Mouse (Mus musculus) embryonic stem cell, embryonic (primary cell): ENCODE results near the gene Kntc1.
"Not testable (repeated sequence)": the region's sequence is repeated elsewhere in the genome, so short reads cannot be mapped to it uniquely, and the experiment has no call there.

Experiments
- CTCF ChIA-PET, 4 experiments: fragments of 300-600 bp in 2 of 4; fragments of 350-600 bp in 2 of 4; sonication (Branson Sonifier 250); formaldehyde crosslinking; loops; one replicate each; lab custom pipeline; 2022; ENCODE audit warnings: inconsistent platforms in 2 of 4; lab: Charles Lee
- POLR2A ChIA-PET, 4 experiments: fragments of 300-600 bp in 2 of 4; fragments of 350-600 bp in 2 of 4; sonication (Branson Sonifier 250); formaldehyde crosslinking; loops; one replicate each; lab custom pipeline; 2022; ENCODE audit warnings: antibody characterized with exemption in 4 of 4, inconsistent platforms in 1 of 4; lab: Charles Lee

The Kntc1 gene

DNA sequence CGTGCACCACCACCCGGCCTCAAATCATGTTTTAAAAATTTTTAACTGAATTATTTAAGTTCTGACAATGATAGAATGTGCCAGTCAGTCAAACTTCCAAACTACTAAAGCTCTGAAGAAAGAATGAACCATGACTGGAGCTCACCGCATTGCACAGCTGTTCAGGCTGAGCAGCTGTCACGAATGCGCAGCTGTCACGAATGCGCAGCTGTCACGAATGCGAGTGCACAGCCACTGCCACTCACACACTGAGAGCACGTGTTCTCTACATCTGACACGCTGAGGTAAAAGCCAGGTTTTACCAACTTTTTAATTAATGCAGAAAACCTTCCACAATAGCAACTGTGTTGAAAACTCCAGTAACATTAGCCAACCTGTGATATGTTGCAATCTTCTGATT, 16.9 kb downstream of the Kntc1 start:
- CTCF ChIA-PET, POLR2A ChIA-PET: not testable (repeated sequence)

- ChIA-PET CTCF (interaction anchor here in 1 of 4 experiments (0.7 kb wide), 1 partner anchor 793 kb away, joined by 5 read pairs; no protein-coding TSS in a partner anchor), POLR2A (interaction anchor here in 2 of 4 experiments (0.6 to 1.3 kb wide), 5 partner anchors 24 to 301 kb away, joined by 3 to 5 read pairs (median 3); partner anchors contain the start of genes Rsrc2 (in 2 of the 2) and Kntc1 (in 1 of the 2))
These were observed 23.9 kb downstream of the Kntc1 start for GRCm38 (mm10) chr5:123773441-123773840.

DNA sequence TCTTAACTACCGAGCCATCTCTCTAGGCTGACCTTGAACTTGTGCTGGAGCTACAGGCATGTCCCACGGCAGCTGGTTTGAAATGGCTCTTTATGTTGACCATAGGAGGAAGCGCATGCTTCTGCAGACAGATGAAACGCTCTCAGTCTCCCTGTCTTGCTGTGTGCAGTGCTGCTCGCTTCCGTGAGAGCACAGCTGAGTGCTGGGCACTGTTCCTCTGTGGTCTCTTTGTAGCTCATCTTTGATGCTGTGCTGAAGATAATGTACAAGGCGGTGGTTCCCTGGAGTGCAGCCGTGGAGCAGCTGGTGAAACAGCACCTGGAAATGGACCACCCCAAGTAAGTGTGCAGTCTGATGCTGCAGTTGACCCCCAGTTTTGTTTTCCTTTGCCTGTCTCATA, 31.2 kb downstream of the Kntc1 start:
- ChIA-PET CTCF (interaction anchor here in 1 of 4 experiments (1.3 kb wide), 1 partner anchor 8 kb away, joined by 3 read pairs; no protein-coding TSS in a partner anchor), POLR2A (interaction anchor here in 2 of 4 experiments (0.7 to 3.3 kb wide), 9 partner anchors 8 to 61 kb away, joined by 3 to 9 read pairs (median 4); partner anchors contain the start of genes Kntc1 (in 1 of the 2) and Rsrc2 (in 1 of the 2))

GRCm38 (mm10) chr5:123781864-123782263, 32.3 kb downstream of the Kntc1 start:
- ChIA-PET CTCF (no interaction called here), POLR2A (interaction anchor here in 2 of 4 experiments (1.0 to 3.3 kb wide), 4 partner anchors 13 to 62 kb away, joined by 3 to 9 read pairs (median 8); partner anchors contain the start of genes Kntc1 (in 1 of the 2) and Rsrc2 (in 1 of the 2))

GRCm38 (mm10) chr5:123788976-123789375, 39.5 kb downstream of the Kntc1 start:
- POLR2A ChIA-PET: interaction anchor here in 3 of 4 experiments (0.6 to 2.0 kb wide), 12 partner anchors 8 to 538 kb away, joined by 3 to 10 read pairs (median 4); partner anchors contain the start of genes Kntc1 (in 3 of the 3), Rsrc2 (in 3 of the 3), 2810006K23Rik (in 1 of the 3) and Mphosph9 (in 1 of the 3)

GRCm38 (mm10) chr5:123793081-123793480, 43.6 kb downstream of the Kntc1 start:
- POLR2A ChIA-PET: interaction anchor here in 3 of 4 experiments (0.5 to 3.2 kb wide), 4 partner anchors 31 to 47 kb away, joined by 3 to 18 read pairs (median 4); partner anchors contain the start of genes Kntc1 (in 1 of the 3) and Rsrc2 (in 1 of the 3)
- CTCF ChIA-PET: interaction anchor here (0.5 to 1.1 kb wide), 7 partner anchors 9 to 497 kb away, joined by 3 to 4 read pairs (median 3); no protein-coding TSS in a partner anchor

More at GRCm38 (mm10) chr5:123788976-123789375, 39.5 kb downstream of the Kntc1 start:
- CTCF ChIA-PET: interaction anchor here in 3 of 4 experiments (0.6 to 1.5 kb wide), 9 partner anchors 8 to 164 kb away, joined by 3 to 8 read pairs (median 3); no protein-coding TSS in a partner anchor

GRCm38 (mm10) chr5:123806334-123806733, 56.8 kb downstream of the Kntc1 start:
- POLR2A ChIA-PET: interaction anchor here in 2 of 4 experiments (1.0 to 3.5 kb wide), 2 partner anchors 11 to 57 kb away, joined by 3 to 12 read pairs; partner anchors contain the start of genes Kntc1 (in 1 of the 2) and Rsrc2 (in 1 of the 2)
- CTCF ChIA-PET: interaction anchor here in 1 of 4 experiments (0.9 kb wide), 1 partner anchor 278 kb away, joined by 3 read pairs; no protein-coding TSS in a partner anchor

GRCm38 (mm10) chr5:123808541-123808940, 59.0 kb downstream of the Kntc1 start:
- POLR2A ChIA-PET: interaction anchor here in 3 of 4 experiments (0.6 to 3.5 kb wide), 12 partner anchors 11 to 88 kb away, joined by 3 to 15 read pairs (median 5); partner anchors contain the start of genes Kntc1 (in 2 of the 3) and Rsrc2 (in 2 of the 3)
- CTCF ChIA-PET: interaction anchor here in 1 of 4 experiments (1.0 to 1.1 kb wide), 2 partner anchors 11 to 20 kb away, joined by 3 read pairs; no protein-coding TSS in a partner anchor

DNA sequence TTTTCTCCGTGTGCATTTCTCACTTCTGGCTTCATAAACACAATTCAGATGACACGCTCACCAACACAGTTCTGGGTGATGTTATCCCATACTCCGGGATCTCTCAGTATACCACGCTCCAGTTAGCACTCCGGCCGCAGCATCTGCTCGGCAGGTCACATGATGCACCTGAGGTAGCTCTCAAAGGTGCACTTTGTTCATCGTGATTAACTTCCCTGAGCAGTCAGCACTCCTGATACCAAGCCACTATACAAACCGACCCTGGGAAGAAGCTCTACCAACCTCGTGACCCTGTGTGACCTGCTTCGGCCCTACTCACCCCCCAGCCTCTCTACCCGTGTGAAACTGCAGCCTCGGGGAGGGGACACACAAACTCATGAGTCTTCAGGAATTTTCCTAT, 59.6 kb downstream of the Kntc1 start:
- ChIA-PET POLR2A (interaction anchor here in 3 of 4 experiments (0.6 to 2.3 kb wide), 16 partner anchors 10 to 89 kb away, joined by 3 to 15 read pairs (median 4); partner anchors contain the start of genes Kntc1 (in 2 of the 3) and Rsrc2 (in 2 of the 3)), CTCF (interaction anchor here in 1 of 4 experiments (0.7 to 1.2 kb wide), 5 partner anchors 10 to 373 kb away, joined by 3 to 4 read pairs (median 4); no protein-coding TSS in a partner anchor)

DNA sequence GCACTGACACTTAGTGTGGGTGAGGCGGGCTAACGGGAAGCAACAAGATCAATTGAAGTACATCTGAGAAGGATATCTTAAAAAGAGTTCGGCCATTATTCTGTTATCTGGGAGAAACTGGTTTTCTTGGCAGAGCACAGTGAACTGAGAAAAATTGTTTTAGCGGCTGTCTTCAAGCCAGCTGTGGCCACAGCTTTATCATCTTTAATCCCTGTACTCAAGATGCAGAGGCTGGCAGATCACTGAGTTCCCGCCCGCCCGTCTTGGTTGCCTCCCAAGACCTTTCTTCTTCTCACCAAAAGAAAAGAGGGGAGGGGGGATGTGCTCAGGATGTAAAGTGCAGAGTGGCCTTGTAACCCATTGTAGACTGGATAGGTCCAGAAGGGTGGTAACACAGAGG, 67.4 kb downstream of the Kntc1 start:
- ChIA-PET POLR2A (interaction anchor here in 1 of 4 experiments (1.2 kb wide), 1 partner anchor 201 kb away, joined by 3 read pairs; no protein-coding TSS in a partner anchor), CTCF (no interaction called here)

DNA sequence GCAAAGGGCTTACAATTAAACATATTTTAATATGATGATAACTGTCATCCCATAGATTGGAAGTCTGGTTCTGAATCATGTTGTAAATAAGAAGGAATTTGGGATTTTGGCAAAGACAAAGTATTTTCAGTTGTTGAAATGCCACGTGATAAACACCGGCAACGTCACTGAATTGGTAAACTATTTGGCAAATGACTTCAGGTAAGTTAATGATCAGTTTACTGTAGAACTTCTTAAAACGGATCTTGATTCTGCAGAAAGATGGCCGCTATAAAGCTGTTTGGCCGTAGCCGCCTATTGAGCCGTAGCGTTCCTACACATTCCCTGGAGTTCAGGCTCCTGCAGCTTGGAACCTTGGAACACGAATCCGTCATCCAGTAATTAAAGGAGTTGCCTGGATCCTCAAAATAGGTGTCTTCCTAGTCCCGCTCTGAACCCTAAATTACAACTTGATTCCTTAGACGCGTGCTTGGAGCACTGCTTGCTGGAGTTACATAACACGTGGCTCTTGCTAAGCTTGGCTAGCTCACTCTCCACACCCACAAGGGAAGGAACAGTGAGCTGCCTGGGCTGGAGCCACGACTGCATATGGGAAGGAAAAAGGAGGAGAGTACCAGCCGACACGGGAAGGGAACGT, 69.5 kb downstream of the Kntc1 start:
- ChIA-PET POLR2A (interaction anchor here in 2 of 4 experiments (1.2 to 2.2 kb wide), 7 partner anchors 10 to 122 kb away, joined by 4 to 9 read pairs (median 5); partner anchors contain the start of genes Kntc1 (in 1 of the 2) and Rsrc2 (in 1 of the 2)), CTCF (interaction anchor here in 3 of 4 experiments (0.6 to 1.2 kb wide), 3 partner anchors 8 to 340 kb away, joined by 3 to 4 read pairs (median 3); no protein-coding TSS in a partner anchor)

GRCm38 (mm10) chr5:123820501-123821263, 71.2 kb downstream of the Kntc1 start:
- ChIA-PET POLR2A (interaction anchor here in 3 of 4 experiments (0.6 to 2.2 kb wide), 12 partner anchors 11 to 492 kb away, joined by 3 to 9 read pairs (median 4); partner anchors contain the start of genes Denr (in 1 of the 3), Kntc1 (in 1 of the 3) and Rsrc2 (in 1 of the 3)), CTCF (interaction anchor here in 2 of 4 experiments (0.6 to 1.3 kb wide), 2 partner anchors 10 to 94 kb away, joined by 3 to 4 read pairs; no protein-coding TSS in a partner anchor)

DNA sequence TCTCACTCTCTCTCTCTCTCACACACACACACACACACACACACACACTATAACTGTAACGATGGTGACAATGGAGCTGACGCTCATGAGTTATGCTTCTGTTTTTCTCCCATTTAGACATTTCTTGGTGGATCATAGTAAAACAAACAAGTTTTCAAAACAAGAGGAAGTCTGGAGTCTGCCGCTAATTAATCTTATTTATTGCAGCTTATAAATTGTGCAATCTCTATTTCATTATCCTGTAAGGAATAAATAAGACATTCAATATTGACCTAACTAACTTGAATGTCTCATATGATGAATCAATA, 71.7 kb downstream of the Kntc1 start:
- ChIA-PET POLR2A (interaction anchor here in 2 of 4 experiments (0.7 to 1.5 kb wide), 3 partner anchors 18 to 86 kb away, joined by 3 to 4 read pairs (median 3); partner anchors contain the start of gene Denr (in 1 of the 2)), CTCF (interaction anchor here in 1 of 4 experiments (0.6 kb wide), 1 partner anchor 93 kb away, joined by 3 read pairs; no protein-coding TSS in a partner anchor)

DNA sequence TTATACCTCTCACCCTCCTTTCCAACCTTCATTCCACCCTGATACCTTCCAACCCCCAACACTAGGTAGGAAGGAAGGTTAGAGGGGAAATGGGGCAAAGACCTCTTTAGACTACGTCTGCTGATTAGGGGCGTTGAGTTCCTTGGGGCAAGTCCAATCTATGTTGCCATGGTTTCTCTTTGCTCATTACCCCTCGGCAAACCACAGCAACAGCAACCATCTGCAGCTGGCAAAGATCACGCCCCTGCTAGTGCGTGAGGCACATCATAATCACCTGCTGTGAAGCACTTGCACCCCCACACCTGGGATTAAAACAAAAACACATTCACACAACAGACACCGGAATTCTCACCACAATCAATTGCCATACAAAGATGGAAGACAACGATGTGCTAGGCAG, 73.2 kb downstream of the Kntc1 start:
- POLR2A ChIA-PET: interaction anchor here in 2 of 4 experiments (0.9 to 1.2 kb wide), 2 partner anchors 9 to 12 kb away, joined by 3 read pairs; no protein-coding TSS in a partner anchor
- CTCF ChIA-PET: interaction anchor here in 1 of 4 experiments (0.6 kb wide), 1 partner anchor 196 kb away, joined by 4 read pairs; no protein-coding TSS in a partner anchor

GRCm38 (mm10) chr5:123827659-123828091, 78.2 kb downstream of the Kntc1 start:
- ChIA-PET POLR2A (interaction anchor here in 1 of 4 experiments (0.6 to 1.1 kb wide), 2 partner anchors 79 to 547 kb away, joined by 4 read pairs; partner anchors contain the start of gene Rsrc2), CTCF (interaction anchor here in 2 of 4 experiments (0.6 to 1.2 kb wide), 2 partner anchors 169 to 576 kb away, joined by 3 read pairs; partner anchors contain the start of gene Wdr66 (in 1 of the 2))

GRCm38 (mm10) chr5:123832309-123832708, 82.8 kb downstream of the Kntc1 start:
- POLR2A ChIA-PET: interaction anchor here in 1 of 4 experiments (1.5 to 1.9 kb wide), 2 partner anchors 8 to 98 kb away, joined by 3 to 5 read pairs; partner anchors contain the start of gene Ccdc62

DNA sequence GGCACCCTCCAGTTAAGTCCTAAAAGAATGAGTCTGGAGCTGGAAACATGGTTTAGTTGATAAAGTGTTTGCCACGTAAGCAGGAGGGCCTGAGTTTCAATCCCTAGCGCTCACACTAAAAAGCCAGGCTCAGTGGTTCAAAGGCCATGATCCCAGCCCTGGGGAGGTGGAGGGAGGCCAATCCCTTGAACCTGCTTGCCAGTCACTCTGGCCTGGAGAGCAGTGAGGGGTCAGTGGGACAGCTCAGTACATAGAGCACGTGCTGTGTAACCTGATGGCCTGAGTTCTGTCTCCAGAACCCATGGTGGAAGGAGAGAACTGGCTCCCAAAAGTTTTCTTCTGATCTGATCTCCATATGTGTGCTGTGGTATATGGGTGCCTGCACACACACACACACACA, 85.3 kb downstream of the Kntc1 start:
- ChIA-PET POLR2A (no interaction called here), CTCF (no interaction called here)

More at GRCm38 (mm10) chr5:123832309-123832708, 82.8 kb downstream of the Kntc1 start:
- CTCF ChIA-PET: interaction anchor here in 1 of 4 experiments (1.1 kb wide), 1 partner anchor 324 kb away, joined by 3 read pairs; no protein-coding TSS in a partner anchor
